Mouse (Mus musculus) skeletal muscle tissue, adult 2 months (tissue): Measurements from ENCODE around the gene Eif4ebp2.
A peak's percentile ranks its signal among the peaks of the same experiment; 100 is the strongest.

ENCODE experiments used
- DNase-seq: peaks from one replicate; pipeline ENCODE4 v3.0.0-alpha.2; 2012; ENCODE audit warnings: low read depth, low spot score

Eif4ebp2 gene

GRCm38 (mm10) chr10:61452645-61453044 is at the start of gene Eif4ebp2:
TSS of gene Eif4ebp2 (minus strand) at chr10:61452661.
- peak; percentile 97 for DNase-seq

GRCm38 (mm10) chr10:61500756-61501155 is 48.3 kb upstream of the Eif4ebp2 start:
- no peak for DNase-seq

- peak; percentile 36 for DNase-seq
Observed at GRCm38 (mm10) chr10:61499505-61500466, 47.3 kb upstream of the Eif4ebp2 start.

GRCm38 (mm10) chr10:61496231-61496630 is 43.8 kb upstream of the Eif4ebp2 start:
- no peak for DNase-seq

GRCm38 (mm10) chr10:61495461-61495860 is 43.0 kb upstream of the Eif4ebp2 start:
- DNase-seq: no peak

- peak; percentile 74 for DNase-seq
Observed at GRCm38 (mm10) chr10:61492040-61492439, 39.6 kb upstream of the Eif4ebp2 start.

- DNase-seq: no peak
Observed at GRCm38 (mm10) chr10:61491573-61491972, 39.1 kb upstream of the Eif4ebp2 start.

GRCm38 (mm10) chr10:61488522-61489110 is 36.2 kb upstream of the Eif4ebp2 start:
- DNase-seq: no peak

- no peak for DNase-seq
Observed at GRCm38 (mm10) chr10:61486551-61487339, 34.3 kb upstream of the Eif4ebp2 start.

GRCm38 (mm10) chr10:61484801-61485200 is 32.3 kb upstream of the Eif4ebp2 start:
- no peak for DNase-seq

- DNase-seq: no peak
Observed at GRCm38 (mm10) chr10:61482771-61483170, 30.3 kb upstream of the Eif4ebp2 start.

- DNase-seq: no peak
Observed at GRCm38 (mm10) chr10:61480488-61480887, 28.0 kb upstream of the Eif4ebp2 start.

- peak; percentile 53 for DNase-seq
Observed at GRCm38 (mm10) chr10:61479927-61480326, 27.5 kb upstream of the Eif4ebp2 start.

GRCm38 (mm10) chr10:61479461-61479860 is 27.0 kb upstream of the Eif4ebp2 start:
- no peak for DNase-seq

- DNase-seq: peak; percentile 82
Observed at GRCm38 (mm10) chr10:61476440-61477165, 24.1 kb upstream of the Eif4ebp2 start.

- DNase-seq: peak; percentile 95
Observed at GRCm38 (mm10) chr10:61475594-61476439, 23.4 kb upstream of the Eif4ebp2 start, which contains the start of gene Lrrc20. TSS of gene Lrrc20 (plus strand) at chr10:61475801.

GRCm38 (mm10) chr10:61474344-61474743 is 21.9 kb upstream of the Eif4ebp2 start:
- no peak for DNase-seq

- peak; percentile 79 for DNase-seq
Observed at GRCm38 (mm10) chr10:61473640-61474039, 21.2 kb upstream of the Eif4ebp2 start.

- no peak for DNase-seq
Observed at GRCm38 (mm10) chr10:61468900-61469299, 16.4 kb upstream of the Eif4ebp2 start.

GRCm38 (mm10) chr10:61466873-61467272 is 14.4 kb upstream of the Eif4ebp2 start:
- peak; percentile 58 for DNase-seq
